Comparison of ENCODE assay signal across 9 mouse cellular contexts in the genomic region with DNA sequence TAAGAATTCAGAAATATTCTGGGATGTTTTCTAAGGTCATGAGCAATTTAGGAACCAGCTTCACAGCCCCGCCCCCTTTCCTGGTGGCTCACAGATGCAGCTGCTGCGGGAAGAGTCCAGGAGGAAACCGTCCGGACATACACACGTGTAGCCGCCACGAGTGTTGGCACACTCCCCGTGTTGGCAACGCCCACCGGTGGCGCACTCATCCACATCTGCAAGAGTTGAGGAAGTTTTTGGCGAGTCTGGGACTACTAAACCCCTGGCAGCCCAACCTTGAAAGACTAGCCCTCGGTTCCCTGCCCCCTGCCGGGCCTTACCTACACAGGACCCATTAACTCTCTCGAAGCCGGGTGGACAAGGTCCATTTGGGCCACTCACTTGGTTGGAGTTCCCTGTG. TPM values are rescaled to one million over a fixed set of nuclear protein-coding genes. Genes with fewer than 3 reads are reported as not detected.
DNase-seq lines count a peak whose midpoint lies in the region.
"Had no signal": no experiment of that assay in that cellular context is flagged by ENCODE, and none has a peak within 500 bp of the region (broad histone marks: within the 10 kb centered on the region; RNA-seq: fewer than 3 reads in every experiment).

No protein-coding gene starts in this region.

- 0 out of 2 replicates have a peak overlapping the region, but pooled peaks have one; percentile 53 for H3K4me3 ChIP-seq in heart, embryonic 10.5 days

- no peak overlapping the region for H3K27ac ChIP-seq in heart, embryonic 10.5 days
- H3K27ac ChIP-seq: hindbrain, postnatal 0 days had no signal

- WGBS in heart, embryonic 10.5 days: 34% methylated on average over 16 of the region's 16 CpGs

- no peaks in the 10 kb centered on the region for H3K9me3 ChIP-seq in heart, embryonic 10.5 days

- peaks cover 100% of the 10 kb centered on the region for H3K27me3 ChIP-seq in heart, embryonic 10.5 days (ENCODE audit: insufficient read depth, poor library complexity, severe bottlenecking)

- no peaks in the 10 kb centered on the region for H3K36me3 ChIP-seq in heart, embryonic 10.5 days

- H3K4me1 ChIP-seq in heart, embryonic 10.5 days: peaks cover 57% of the 10 kb centered on the region

- peak; percentile 83 to 87 for DNase-seq in heart, adult 9 months (ENCODE audit: low spot score in 2 of 2)
- DNase-seq in heart, adult 8-10 months (ENCODE audit: low spot score): no peak
- peak; percentile 58 for DNase-seq in R1 (ENCODE audit: low read depth, low spot score)
- no peak for DNase-seq in heart, embryonic 10.5 days (ENCODE audit: low spot score)
- DNase-seq in lung, postnatal 10 days: peak; percentile 56
- DNase-seq in frontal cortex, postnatal 36 days (ENCODE audit: low spot score in 2 of 2): no peak
- no peak for DNase-seq in ovary, postnatal 14 days (ENCODE audit: low spot score)

RNA-seq across cellular contexts. Expression of a gene that starts 8.8 kb away (rescaled TPM):
- 100 to 1,000 TPM; 166 to 198 (median 187) TPM for total RNA-seq in heart, adult 8-10 months (2022)
- polyA plus RNA-seq in heart, embryonic 10.5 days (2016; fragmentation: Nextera tagmentation; extraction: Ambion mirVana): 19.2 and 23.6 TPM in 2 replicates

RNA-seq across cellular contexts. Expression of a gene that starts 27.2 kb away (rescaled TPM):
- total RNA-seq in heart, adult 8-10 months (2022): 1 to 10 TPM; 4.8 to 8.0 (median 6.0) TPM
- 48.3 and 50.4 TPM in 2 replicates for polyA plus RNA-seq in heart, embryonic 10.5 days (2016; fragmentation: Nextera tagmentation; extraction: Ambion mirVana)

RNA-seq across cellular contexts. Expression of a gene that starts 28.6 kb away (rescaled TPM):
- total RNA-seq in heart, adult 8-10 months (2022): not detected
- polyA plus RNA-seq in heart, embryonic 10.5 days (2016; fragmentation: Nextera tagmentation; extraction: Ambion mirVana): 1.3 and 2.1 TPM in 2 replicates
- total RNA-seq: hindbrain, postnatal 0 days had no signal
- polyA plus RNA-seq: hindbrain, postnatal 0 days; thymus, postnatal 0 days had no signal

Comparison
In these comparisons a context has a peak if more than half of its experiments do, and no peak if none do; other contexts are left out.
1. DNase-seq: peak in heart, adult 9 months (2 of 2), R1 (single experiment) and lung, postnatal 10 days (single experiment); none in heart, adult 8-10 months (single experiment), heart, embryonic 10.5 days (single experiment), frontal cortex, postnatal 36 days (0 of 2) and ovary, postnatal 14 days (single experiment).